Mouse (Mus musculus) heart, adult 11 months (tissue): ENCODE data around the gene Ets2.

Source experiments
- DNase-seq: peaks from one replicate; pipeline ENCODE4 v3.0.0; 2022

The Ets2 gene

DNA sequence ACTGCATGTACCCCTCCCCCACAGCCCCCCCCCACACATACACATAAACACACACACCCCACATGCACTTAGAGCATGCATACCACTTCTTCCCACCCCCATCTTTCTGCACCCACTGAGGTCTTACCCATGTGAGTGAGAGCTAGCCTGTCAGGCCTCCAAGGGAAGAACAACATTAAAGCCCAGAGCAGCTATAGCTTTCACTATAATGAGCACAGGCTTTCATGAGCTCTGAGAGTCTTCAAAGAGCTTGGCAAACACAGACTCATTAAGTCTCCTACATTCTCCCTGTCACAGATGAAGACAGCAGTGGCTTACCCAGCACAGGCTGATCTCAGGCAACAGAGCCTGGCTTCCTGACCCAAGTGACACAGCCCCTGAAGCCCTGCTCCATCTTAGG, 68.5 kb downstream of the Ets2 start:
- no peak for DNase-seq
